Mouse (Mus musculus) macrophage (primary cell): ENCODE measurements around the gene Tnf. TPM values are rescaled to one million over a fixed set of nuclear protein-coding genes. Genes with fewer than 3 reads are reported as not detected.

ENCODE experiments used
- H3K27ac ChIP-seq: fragments of 350-480 bp; formaldehyde crosslinking; 2 replicates; pipeline ENCODE4 v1.9.0; 2021
- H3K36me3 ChIP-seq: fragments of 350-480 bp; formaldehyde crosslinking; 2 replicates; pipeline ENCODE4 v1.9.0; 2021; ENCODE audit errors: inconsistent target
- H3K4me3 ChIP-seq: fragments of 350-480 bp; formaldehyde crosslinking; 2 replicates; pipeline ENCODE4 v1.9.0; 2021; ENCODE audit errors: inconsistent target
- H3K79me2 ChIP-seq: fragments of 350-480 bp; formaldehyde crosslinking; 2 replicates; pipeline ENCODE4 v1.9.0; 2021; ENCODE audit errors: inconsistent target
- WGBS: methylation state at CpG from one replicate; pipeline ENCODE4 v1.1.7; 2026; ENCODE audit warnings: inconsistent platforms; ENCODE audit not compliant: missing documents; 5-methylcytosine and 5-hydroxymethylcytosine counted together
- polyA plus RNA-seq: library from polyadenylated mRNA; stranded (reverse); fragments of 250-400 nt; gene quantifications from 3 replicates; pipeline ENCODE4 v1.2.4, GENCODE M21; 2018; ENCODE audit warnings: inconsistent platforms

The Tnf gene
- polyA plus RNA-seq, 1 experiment from 2014 or later, result 20.0 TPM

GRCm38 (mm10) chr17:35240384-35241304 is 38.8 kb upstream of the Tnf start:
- H3K79me2 ChIP-seq, result peaks cover 36% of the 10 kb centered on the region
- H3K27ac ChIP-seq, result peak overlapping the region; percentile 92
- H3K36me3 ChIP-seq, result peaks cover 13% of the 10 kb centered on the region; the same call in 1 of the 2 replicates
- H3K4me3 ChIP-seq, result peak overlapping the region; percentile 29
- WGBS, result 58% methylated on average over 12 of the region's 12 CpGs

GRCm38 (mm10) chr17:35239700-35240099 is 37.9 kb upstream of the Tnf start:
- Histone ChIP-seq H3K36me3 (peaks cover 11% of the 10 kb centered on the region; the same call in 1 of the 2 replicates), H3K27ac (peak overlapping the region; percentile 92), H3K79me2 (peaks cover 27% of the 10 kb centered on the region), H3K4me3 (no peak overlapping the region)
- WGBS, result 88% methylated on average over 5 of the region's 5 CpGs

- H3K27ac ChIP-seq, result no peak overlapping the region
- no peaks in the 10 kb centered on the region for H3K36me3 ChIP-seq
- WGBS, result 96% methylated on average over 9 of the region's 12 CpGs
- peaks cover 16% of the 10 kb centered on the region for H3K79me2 ChIP-seq
- H3K4me3 ChIP-seq, result no peak overlapping the region
These were observed 35.7 kb upstream of the Tnf start for GRCm38 (mm10) chr17:35237504-35237903.

GRCm38 (mm10) chr17:35236996-35237395 is 35.2 kb upstream of the Tnf start:
- Histone ChIP-seq H3K4me3 (no peak overlapping the region), H3K36me3 (no peaks in the 10 kb centered on the region), H3K79me2 (peaks cover 12% of the 10 kb centered on the region), H3K27ac (no peak overlapping the region)
- WGBS, result 94% methylated on average over 9 of the region's 9 CpGs

- Histone ChIP-seq H3K79me2 (peaks cover 18% of the 10 kb centered on the region), H3K4me3 (peak overlapping the region; percentile 55), H3K36me3 (no peaks in the 10 kb centered on the region), H3K27ac (peak overlapping the region; percentile 91)
- WGBS, result 4% methylated on average over 18 of the region's 18 CpGs
These were observed 34.6 kb upstream of the Tnf start for GRCm38 (mm10) chr17:35236390-35236746.

GRCm38 (mm10) chr17:35235614-35236389 is 34.0 kb upstream of the Tnf start, which contains the start of gene Nfkbil1:
Gene Nfkbil1 (minus strand): TSS chr17:35235792.
- Histone ChIP-seq H3K79me2 (peaks cover 24% of the 10 kb centered on the region), H3K36me3 (no peaks in the 10 kb centered on the region; the same call in 1 of the 2 replicates), H3K27ac (peak within 1 kb of the TSS; percentile 91), H3K4me3 (peak within 1 kb of the TSS; percentile 55)
- WGBS, result under 1% methylated on average over 35 of the region's 35 CpGs

- Histone ChIP-seq H3K36me3 (peaks cover 3% of the 10 kb centered on the region), H3K79me2 (peaks cover 33% of the 10 kb centered on the region), H3K27ac (peak overlapping the region; percentile 91), H3K4me3 (peak overlapping the region; percentile 55)
- WGBS, result 13% methylated on average over 29 of the region's 31 CpGs
These were observed 33.1 kb upstream of the Tnf start for GRCm38 (mm10) chr17:35234903-35235302.

GRCm38 (mm10) chr17:35234090-35234489 is 32.3 kb upstream of the Tnf start:
- Histone ChIP-seq H3K4me3 (peak overlapping the region; percentile 55), H3K27ac (peak overlapping the region; percentile 91), H3K36me3 (peaks cover 11% of the 10 kb centered on the region), H3K79me2 (peaks cover 41% of the 10 kb centered on the region)
- 50% methylated on average over 7 of the region's 7 CpGs for WGBS

GRCm38 (mm10) chr17:35233114-35233980 is 31.5 kb upstream of the Tnf start, which contains the start of gene Atp6v1g2:
Gene Atp6v1g2 (plus strand): TSS chr17:35233660.
- Histone ChIP-seq H3K36me3 (peaks cover 18% of the 10 kb centered on the region), H3K4me3 (peak within 1 kb of the TSS; percentile 55), H3K79me2 (peaks cover 48% of the 10 kb centered on the region), H3K27ac (peak within 1 kb of the TSS; percentile 91)
- 31% methylated on average over 18 of the region's 18 CpGs for WGBS

- H3K79me2 ChIP-seq, result peaks cover 55% of the 10 kb centered on the region
- H3K27ac ChIP-seq, result peak overlapping the region; percentile 91
- H3K4me3 ChIP-seq, result peak overlapping the region; percentile 55
- 16% methylated on average over 5 of the region's 5 CpGs for WGBS
- H3K36me3 ChIP-seq, result peaks cover 25% of the 10 kb centered on the region
These were observed 30.9 kb upstream of the Tnf start for GRCm38 (mm10) chr17:35232659-35233058.

GRCm38 (mm10) chr17:35232043-35232442 is 30.2 kb upstream of the Tnf start:
- peaks cover 30% of the 10 kb centered on the region for H3K36me3 ChIP-seq

GRCm38 (mm10) chr17:35231022-35231421 is 29.2 kb upstream of the Tnf start:
- Histone ChIP-seq H3K4me3 (no peak overlapping the region), H3K36me3 (peaks cover 30% of the 10 kb centered on the region), H3K79me2 (peaks cover 72% of the 10 kb centered on the region), H3K27ac (0 out of 2 replicates have a peak overlapping the region, but pooled peaks have one; percentile 5)
- WGBS, result 49% methylated on average over 10 of the region's 10 CpGs

More at GRCm38 (mm10) chr17:35232043-35232442, 30.2 kb upstream of the Tnf start:
- H3K79me2 ChIP-seq, result peaks cover 61% of the 10 kb centered on the region
- 0 out of 2 replicates have a peak overlapping the region, but pooled peaks have one; percentile 55 for H3K4me3 ChIP-seq
- H3K27ac ChIP-seq, result peak overlapping the region; percentile 91
- 6% methylated on average over 12 of the region's 12 CpGs for WGBS

GRCm38 (mm10) chr17:35226561-35227046 is 24.8 kb upstream of the Tnf start:
- Histone ChIP-seq H3K36me3 (peaks cover 30% of the 10 kb centered on the region), H3K79me2 (peaks cover 99% of the 10 kb centered on the region), H3K4me3 (no peak overlapping the region), H3K27ac (no peak overlapping the region)
- WGBS, result 81% methylated on average over 14 of the region's 14 CpGs
